Mouse (Mus musculus): ENCODE data around the gene Slc16a9. TPM values are rescaled to one million over a fixed set of nuclear protein-coding genes. Genes with fewer than 3 reads are reported as not detected.
A peak's percentile ranks its signal among the peaks of the same experiment; 100 is the strongest.

The Slc16a9 gene
- polyA plus RNA-seq, 1 experiment: not detected

- no peaks in the 10 kb centered on the region for H3K79me3 ChIP-seq (ENCODE audit: low read depth)
- H3K27me3 ChIP-seq (ENCODE audit: control insufficient read depth, insufficient read depth, insufficient read length): no peaks in the 10 kb centered on the region
- TF ChIP-seq CEBPB (IDR thresholded peaks at IDR 0.05; ENCODE audit: low read depth) (no peak), USF1 (IDR thresholded peaks at IDR 0.05; ENCODE audit: low read depth) (no peak)
- no peak overlapping the region for H3K4me3 ChIP-seq (ENCODE audit: insufficient read depth, poor library complexity, severe bottlenecking)
- H3ac ChIP-seq (ENCODE audit: control insufficient read depth, insufficient read length, low read depth): no peak overlapping the region
- peaks cover under 1% of the 10 kb centered on the region for H3K36me3 ChIP-seq (ENCODE audit: control insufficient read depth, insufficient read depth)
- no peaks in the 10 kb centered on the region for H3K79me2 ChIP-seq (ENCODE audit: control insufficient read depth, insufficient read depth)
These were observed 45.9 kb upstream of the Slc16a9 start for GRCm38 (mm10) chr10:70198951-70199463.

GRCm38 (mm10) chr10:70199466-70200210 is 45.3 kb upstream of the Slc16a9 start:
- Histone ChIP-seq H3K4me3 (ENCODE audit: insufficient read depth, poor library complexity, severe bottlenecking) (no peak overlapping the region), H3K79me2 (ENCODE audit: control insufficient read depth, insufficient read depth) (no peaks in the 10 kb centered on the region), H3ac (ENCODE audit: control insufficient read depth, insufficient read length, low read depth) (no peak overlapping the region), H3K36me3 (ENCODE audit: control insufficient read depth, insufficient read depth) (no peaks in the 10 kb centered on the region), H3K27me3 (ENCODE audit: control insufficient read depth, insufficient read depth, insufficient read length) (no peaks in the 10 kb centered on the region), H3K79me3 (ENCODE audit: low read depth) (no peaks in the 10 kb centered on the region)
- TF ChIP-seq MYOG (IDR thresholded peaks at IDR 0.05; ENCODE audit: control insufficient read depth, extremely low read depth, insufficient read length) (no peak), MYOD1 (IDR thresholded peaks at IDR 0.05; ENCODE audit: control insufficient read depth, insufficient read length, low read depth) (no peak), USF1 (IDR thresholded peaks at IDR 0.05; ENCODE audit: low read depth) (no peak), CTCF (IDR thresholded peaks at IDR 0.05; ENCODE audit: control insufficient read depth, insufficient read depth, insufficient read length) (no peak), FOSL1 (IDR thresholded peaks at IDR 0.05; ENCODE audit: insufficient read depth, low read length, poor library complexity, severe bottlenecking) (no peak), CEBPB (IDR thresholded peaks at IDR 0.05; ENCODE audit: low read depth) (no peak)

- no peak overlapping the region for H3ac ChIP-seq (ENCODE audit: control insufficient read depth, insufficient read length, low read depth)
These were observed 43.9 kb upstream of the Slc16a9 start for GRCm38 (mm10) chr10:70200889-70201500.

GRCm38 (mm10) chr10:70204505-70205399 is 40.1 kb upstream of the Slc16a9 start, which contains the start of gene Mrln:
Gene Mrln (plus strand): TSS chr10:70204664.
- TF ChIP-seq CEBPB (IDR thresholded peaks at IDR 0.05; ENCODE audit: low read depth) (peak; percentile 89), FOSL1 (IDR thresholded peaks at IDR 0.05; ENCODE audit: insufficient read depth, low read length, poor library complexity, severe bottlenecking) (peak; percentile 76), MAX (IDR thresholded peaks at IDR 0.05) (no peak), CTCF (IDR thresholded peaks at IDR 0.05; ENCODE audit: control insufficient read depth, insufficient read depth, insufficient read length) (no peak), MYOG (IDR thresholded peaks at IDR 0.05; ENCODE audit: control insufficient read depth, extremely low read depth, insufficient read length) (no peak), MYOD1 (IDR thresholded peaks at IDR 0.05; ENCODE audit: control insufficient read depth, insufficient read length, low read depth) (peak; percentile 83), USF1 (IDR thresholded peaks at IDR 0.05; ENCODE audit: low read depth) (no peak)
- H3K79me3 ChIP-seq (ENCODE audit: low read depth): no peaks in the 10 kb centered on the region
- no peak within 1 kb of the TSS for H3K4me3 ChIP-seq (ENCODE audit: insufficient read depth, poor library complexity, severe bottlenecking)
- H3K27me3 ChIP-seq (ENCODE audit: control insufficient read depth, insufficient read depth, insufficient read length): no peaks in the 10 kb centered on the region
- no peak within 1 kb of the TSS for H3ac ChIP-seq (ENCODE audit: control insufficient read depth, insufficient read length, low read depth)
- no peaks in the 10 kb centered on the region for H3K36me3 ChIP-seq (ENCODE audit: control insufficient read depth, insufficient read depth)
- H3K79me2 ChIP-seq (ENCODE audit: control insufficient read depth, insufficient read depth): no peaks in the 10 kb centered on the region

More at GRCm38 (mm10) chr10:70200889-70201500, 43.9 kb upstream of the Slc16a9 start:
- H3K4me3 ChIP-seq (ENCODE audit: insufficient read depth, poor library complexity, severe bottlenecking): no peak overlapping the region
- H3K27me3 ChIP-seq (ENCODE audit: control insufficient read depth, insufficient read depth, insufficient read length): no peaks in the 10 kb centered on the region
- no peak for TF ChIP-seq MAX (IDR thresholded peaks at IDR 0.05)
- no peak for TF ChIP-seq MYOG (IDR thresholded peaks at IDR 0.05; ENCODE audit: control insufficient read depth, extremely low read depth, insufficient read length)
- TF ChIP-seq CTCF (IDR thresholded peaks at IDR 0.05; ENCODE audit: control insufficient read depth, insufficient read depth, insufficient read length): no peak
- TF ChIP-seq MYOD1 (IDR thresholded peaks at IDR 0.05; ENCODE audit: control insufficient read depth, insufficient read length, low read depth): no peak
- H3K36me3 ChIP-seq (ENCODE audit: control insufficient read depth, insufficient read depth): no peaks in the 10 kb centered on the region
- H3K79me2 ChIP-seq (ENCODE audit: control insufficient read depth, insufficient read depth): no peaks in the 10 kb centered on the region
- H3K79me3 ChIP-seq (ENCODE audit: low read depth): no peaks in the 10 kb centered on the region

- no peaks in the 10 kb centered on the region for H3K79me3 ChIP-seq (ENCODE audit: low read depth)
- no peaks in the 10 kb centered on the region for H3K27me3 ChIP-seq (ENCODE audit: control insufficient read depth, insufficient read depth, insufficient read length)
- no peaks in the 10 kb centered on the region for H3K79me2 ChIP-seq (ENCODE audit: control insufficient read depth, insufficient read depth)
- TF ChIP-seq MAX (IDR thresholded peaks at IDR 0.05): no peak
- no peak for TF ChIP-seq CTCF (IDR thresholded peaks at IDR 0.05; ENCODE audit: control insufficient read depth, insufficient read depth, insufficient read length)
- TF ChIP-seq MYOD1 (IDR thresholded peaks at IDR 0.05; ENCODE audit: control insufficient read depth, insufficient read length, low read depth): no peak
- TF ChIP-seq CEBPB (IDR thresholded peaks at IDR 0.05; ENCODE audit: low read depth): no peak
- no peak for TF ChIP-seq FOSL1 (IDR thresholded peaks at IDR 0.05; ENCODE audit: insufficient read depth, low read length, poor library complexity, severe bottlenecking)
- no peak for TF ChIP-seq MYOG (IDR thresholded peaks at IDR 0.05; ENCODE audit: control insufficient read depth, extremely low read depth, insufficient read length)
- no peak for TF ChIP-seq USF1 (IDR thresholded peaks at IDR 0.05; ENCODE audit: low read depth)
- no peak overlapping the region for H3ac ChIP-seq (ENCODE audit: control insufficient read depth, insufficient read length, low read depth)
- no peaks in the 10 kb centered on the region for H3K36me3 ChIP-seq (ENCODE audit: control insufficient read depth, insufficient read depth)
- H3K4me3 ChIP-seq (ENCODE audit: insufficient read depth, poor library complexity, severe bottlenecking): no peak overlapping the region
These were observed 33.6 kb upstream of the Slc16a9 start for GRCm38 (mm10) chr10:70211281-70211680.

Measured in C2C12 (cell line).